Mouse (Mus musculus) liver, adult 2 months (tissue): ENCODE measurements at regions not wholly inside any gene's neighbourhood (a gene's known extent, or its start where the extent isn't known, plus 50 kb on each side); places are given as distances from the start of the nearest gene placed in this dataset.

Experiments used
- DNase-seq: peaks from one replicate; pipeline ENCODE4 v3.0.0-alpha.2; 2011; ENCODE audit warnings: low read depth, low spot score; ENCODE audit errors: extremely low read depth
- H3K27ac ChIP-seq: fragments of 200-500 bp; replicated peaks from 2 replicates; pipeline ENCODE4 v1.5.1; 2012; ENCODE audit warnings: low read depth, mild to moderate bottlenecking, control low read depth, inconsistent platforms, low read length; ENCODE audit not compliant: insufficient read depth
- H3K27me3 ChIP-seq: fragments of 200-500 bp; 2 replicates; pipeline ENCODE4 v1.6.1; 2012; ENCODE audit warnings: mild to moderate bottlenecking, moderate library complexity, low read length, inconsistent platforms; ENCODE audit not compliant: control insufficient read depth, insufficient read depth
- H3K36me3 ChIP-seq: fragments of 200-500 bp; 2 replicates; pipeline ENCODE4 v1.6.1; 2012; ENCODE audit warnings: low read length, inconsistent platforms; ENCODE audit not compliant: control insufficient read depth, insufficient read depth
- H3K4me1 ChIP-seq: fragments of 200-500 bp; 2 replicates; pipeline ENCODE4 v1.6.1; 2011; ENCODE audit warnings: low read length; ENCODE audit not compliant: control insufficient read depth, insufficient read depth
- H3K4me3 ChIP-seq: fragments of 200-500 bp; 2 replicates; pipeline ENCODE4 v1.5.1; 2011; ENCODE audit warnings: low read depth, mild to moderate bottlenecking, control low read depth, low read length, moderate library complexity; ENCODE audit not compliant: insufficient read depth
- H3K79me2 ChIP-seq: fragments of 200-500 bp; 2 replicates; pipeline ENCODE4 v1.6.1; 2012; ENCODE audit warnings: inconsistent platforms, mild to moderate bottlenecking, low read length, moderate library complexity; ENCODE audit not compliant: control insufficient read depth, insufficient read depth
- H3K9ac ChIP-seq: fragments of 200-500 bp; 2 replicates; pipeline ENCODE4 v1.6.1; 2012; ENCODE audit warnings: low read depth, mild to moderate bottlenecking, control low read depth, inconsistent platforms, low read length
- CTCF ChIP-seq: fragments of 200-500 bp; IDR thresholded peaks from 2 replicates; pipeline ENCODE4 v1.5.1; 2011; ENCODE audit warnings: low read depth, low read length, control low read depth
- POLR2A ChIP-seq: fragments of 200-500 bp; IDR thresholded peaks from 2 replicates; pipeline ENCODE4 v1.6.1; 2011; ENCODE audit warnings: low read length, control low read depth; ENCODE audit not compliant: insufficient read depth; ENCODE audit errors: extremely low read depth
- WGBS: fragments of 180-500 bp; shearing (Covaris S2); methylation state at CpG from one replicate; pipeline ENCODE4 v1.1.7; 2018; 5-methylcytosine and 5-hydroxymethylcytosine counted together

DNA sequence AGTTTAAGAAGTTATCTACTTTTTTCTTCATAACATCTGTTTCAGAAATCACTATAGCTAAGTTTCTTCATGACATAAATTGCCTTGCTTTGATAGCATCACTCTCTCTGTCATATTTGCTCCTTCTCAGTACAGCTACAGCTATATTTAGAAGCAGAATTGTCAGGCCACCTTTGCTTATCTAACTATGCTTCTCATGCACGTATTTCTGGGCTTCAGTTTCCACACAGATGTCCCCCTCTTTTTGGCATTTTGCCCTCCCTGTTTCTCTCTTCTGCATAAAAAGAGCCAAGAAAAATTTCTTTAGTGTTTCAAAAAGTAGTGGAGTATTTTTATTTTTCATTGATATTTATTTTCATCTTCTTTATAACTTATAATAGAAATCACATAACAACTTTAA lies 560.9 kb upstream of the Sema6d start:
- WGBS: 46% methylated on average over 1 of the region's 1 CpGs
- no peak overlapping the region for H3K4me3 ChIP-seq
- no peaks in the 10 kb centered on the region for H3K4me1 ChIP-seq
- no peak overlapping the region for H3K27ac ChIP-seq
- H3K9ac ChIP-seq: no peak overlapping the region
- H3K79me2 ChIP-seq: no peaks in the 10 kb centered on the region
- H3K36me3 ChIP-seq: no peaks in the 10 kb centered on the region
- DNase-seq: no peak
- H3K27me3 ChIP-seq: no peaks in the 10 kb centered on the region
- TF ChIP-seq CTCF (no peak), POLR2A (no peak)

DNA sequence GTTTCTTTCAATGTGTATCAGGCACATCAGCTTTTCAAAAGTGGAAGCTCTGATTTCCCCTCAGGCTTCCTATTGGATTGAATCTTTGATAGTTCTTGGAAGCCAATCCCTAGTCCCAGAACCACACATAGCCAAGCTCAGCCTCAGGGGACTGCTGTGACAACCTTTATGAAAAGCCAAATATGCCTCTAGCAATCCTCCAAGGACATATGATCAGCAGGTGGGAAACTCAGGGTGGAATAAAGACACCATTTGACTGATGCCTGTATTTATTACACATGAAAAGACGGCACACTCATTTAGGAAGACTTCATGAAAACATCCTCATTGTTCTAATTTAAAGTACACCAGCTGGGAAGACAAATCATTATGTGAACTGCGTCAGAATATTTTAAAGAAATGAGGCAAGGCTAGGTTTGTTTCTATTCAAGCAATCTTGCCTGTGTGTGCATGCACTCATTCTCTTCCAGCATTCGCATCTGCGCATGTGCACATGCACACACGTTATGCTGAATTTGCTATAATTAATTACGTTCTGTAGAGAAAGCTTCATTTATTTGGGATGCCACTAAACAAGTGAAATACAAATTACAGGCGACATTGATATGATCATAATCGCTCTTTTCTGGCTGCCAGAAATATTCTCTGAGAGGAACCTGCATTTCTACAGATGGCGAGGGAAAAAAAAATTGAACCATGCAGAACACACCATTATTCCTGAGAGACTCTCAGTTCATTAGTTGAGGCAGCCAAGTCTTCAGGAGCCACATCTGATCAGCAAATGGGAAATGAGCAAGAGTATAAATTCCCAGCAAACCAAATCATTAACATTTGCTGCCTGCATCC lies 556.6 kb upstream of the Sema6d start:
- H3K27ac ChIP-seq: no peak overlapping the region
- no peak for TF ChIP-seq CTCF
- no peak for TF ChIP-seq POLR2A
- 76% methylated on average over 9 of the region's 9 CpGs for WGBS

DNA sequence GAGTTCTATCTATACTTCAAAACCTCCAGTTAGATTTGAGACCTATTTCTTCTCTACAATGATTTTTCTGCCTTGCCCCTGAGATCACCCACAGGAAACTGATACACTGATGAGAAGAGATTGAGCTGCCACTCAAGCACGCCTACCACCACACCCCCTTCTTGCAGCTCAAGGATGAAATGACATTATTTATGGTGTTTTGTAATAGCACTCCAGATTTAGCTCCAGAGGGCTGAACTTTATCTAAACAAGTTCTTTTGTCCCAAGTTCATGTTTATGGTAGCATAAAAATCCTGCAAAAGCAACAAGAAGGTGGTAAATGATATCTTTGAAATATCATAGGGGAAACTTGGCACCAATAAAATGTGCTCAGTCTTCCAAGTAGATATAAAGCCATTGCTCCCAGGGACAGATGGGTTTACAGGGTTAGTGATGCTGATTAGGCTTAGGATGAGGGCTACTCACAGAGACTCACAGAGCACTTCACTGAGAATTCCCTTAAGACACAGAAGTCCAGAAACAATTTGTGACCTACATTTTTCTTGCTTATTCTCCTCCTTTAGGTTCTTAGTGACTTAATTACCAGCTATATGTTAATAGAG lies 538.4 kb upstream of the Sema6d start:
- Histone ChIP-seq H3K79me2 (no peaks in the 10 kb centered on the region), H3K27me3 (no peaks in the 10 kb centered on the region), H3K27ac (no peak overlapping the region), H3K4me1 (no peaks in the 10 kb centered on the region), H3K36me3 (no peaks in the 10 kb centered on the region), H3K9ac (no peak overlapping the region), H3K4me3 (no peak overlapping the region)
- WGBS: 64% methylated on average over 1 of the region's 1 CpGs
- DNase-seq: no peak
- no peak for TF ChIP-seq CTCF

More for the DNA sequence above, 556.6 kb upstream of the Sema6d start:
- Histone ChIP-seq H3K4me1 (no peaks in the 10 kb centered on the region), H3K4me3 (no peak overlapping the region), H3K79me2 (no peaks in the 10 kb centered on the region), H3K36me3 (no peaks in the 10 kb centered on the region), H3K27me3 (no peaks in the 10 kb centered on the region), H3K9ac (no peak overlapping the region)
- DNase-seq: no peak

DNA sequence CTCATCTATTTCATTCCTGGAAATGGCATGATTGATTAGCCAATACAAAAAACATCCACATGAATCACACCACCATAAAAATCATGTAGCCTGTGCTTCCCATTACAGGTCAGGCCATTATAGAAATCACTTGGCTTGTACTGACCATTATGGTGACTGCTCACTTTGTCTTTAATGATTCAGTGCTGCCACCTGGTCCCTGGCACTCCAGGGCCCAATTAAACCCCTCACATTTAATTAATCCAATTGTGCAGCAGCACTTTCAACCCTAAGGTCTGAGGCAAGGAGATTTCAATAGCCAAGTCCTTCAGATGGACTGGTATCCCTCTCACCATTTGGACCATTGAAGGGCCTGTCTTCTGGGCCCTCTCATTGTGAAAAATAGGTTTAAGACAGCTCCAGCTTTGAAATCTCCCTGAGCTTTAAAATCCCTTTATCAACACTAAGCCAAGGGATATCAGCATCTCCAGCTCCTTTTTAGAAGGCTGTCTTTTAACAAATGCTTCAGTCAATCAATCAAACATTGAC lies 531.6 kb upstream of the Sema6d start:
- H3K9ac ChIP-seq: no peak overlapping the region
- no peaks in the 10 kb centered on the region for H3K27me3 ChIP-seq
- no peaks in the 10 kb centered on the region for H3K4me1 ChIP-seq
- H3K27ac ChIP-seq: no peak overlapping the region
- TF ChIP-seq POLR2A: no peak
- no peak for TF ChIP-seq CTCF
- H3K79me2 ChIP-seq: no peaks in the 10 kb centered on the region
- no peak for DNase-seq
- no peaks in the 10 kb centered on the region for H3K36me3 ChIP-seq
- H3K4me3 ChIP-seq: no peak overlapping the region
